Mouse (Mus musculus) lung, postnatal 0 days (tissue): ENCODE data around the gene 1700061G19Rik. TPM values are rescaled to one million over a fixed set of nuclear protein-coding genes. Genes with fewer than 3 reads are reported as not detected.
A peak's percentile ranks its signal among the peaks of the same experiment; 100 is the strongest.

Experiments used
- ATAC-seq: fragments of 200-750 bp; cut with Nextera tagmentation; 2 replicates; pipeline ENCODE4 v1.8.0; 2017; ENCODE audit warnings: moderate library complexity
- DNase-seq: peaks from one replicate; pipeline ENCODE4 v3.0.0-alpha.2; 2016; ENCODE audit warnings: low spot score
- H3K27ac ChIP-seq: fragments of 300-500 bp; sonication (generic); 2 replicates; pipeline ENCODE4 v1.5.1; 2014; ENCODE audit warnings: antibody characterized with exemption, mild to moderate bottlenecking, low read length, mixed read lengths
- H3K27me3 ChIP-seq: fragments of 300-500 bp; sonication (generic); replicated peaks from 2 replicates; pipeline ENCODE4 v1.6.1; 2014; ENCODE audit warnings: low read length, mixed read lengths; ENCODE audit not compliant: insufficient read depth
- H3K36me3 ChIP-seq: fragments of 300-500 bp; sonication (generic); 2 replicates; pipeline ENCODE4 v1.6.1; 2014; ENCODE audit warnings: low read length, mixed read lengths; ENCODE audit not compliant: insufficient read depth
- H3K4me1 ChIP-seq: fragments of 300-500 bp; sonication (generic); 2 replicates; pipeline ENCODE4 v1.6.1; 2014; ENCODE audit warnings: antibody characterized with exemption, low read depth, low read length, mixed read lengths; ENCODE audit not compliant: insufficient read depth
- H3K4me2 ChIP-seq: fragments of 300-500 bp; sonication (generic); replicated peaks from 2 replicates; pipeline ENCODE4 v1.6.1; 2014; ENCODE audit warnings: low read depth, mild to moderate bottlenecking, low read length, moderate library complexity, mixed read lengths
- H3K4me3 ChIP-seq: fragments of 300-500 bp; sonication (generic); 2 replicates; pipeline ENCODE4 v1.5.1; 2014; ENCODE audit warnings: low read depth, low read length
- H3K9ac ChIP-seq: fragments of 300-500 bp; sonication (generic); replicated peaks from 2 replicates; pipeline ENCODE4 v1.6.1; 2014; ENCODE audit warnings: low read depth, mild to moderate bottlenecking
- H3K9me3 ChIP-seq: fragments of 300-500 bp; sonication (generic); 2 replicates; pipeline ENCODE4 v1.6.1; 2016; ENCODE audit warnings: low read length, mixed read lengths
- CTCF ChIP-seq: IDR thresholded peaks from 2 replicates; pipeline ENCODE4 v1.5.1; 2016; ENCODE audit warnings: antibody characterized with exemption, mild to moderate bottlenecking
- EP300 ChIP-seq: IDR thresholded peaks from 2 replicates; pipeline ENCODE4 v1.6.1; 2016; ENCODE audit warnings: antibody characterized with exemption, mild to moderate bottlenecking, control low read depth
- WGBS: fragments of 180-500 bp; shearing (Covaris S2); extraction: QIAGEN DNeasy Blood & Tissue Kit; methylation state at CpG from one replicate; pipeline ENCODE4 v1.1.7; 2014; 5-methylcytosine and 5-hydroxymethylcytosine counted together
- polyA plus RNA-seq: library from polyadenylated mRNA; unstranded; fragments of >200 nt; fragmentation: Nextera tagmentation; extraction: Ambion mirVana; gene quantifications from 2 replicates; pipeline ENCODE4 v1.2.1, GENCODE M21; 2015

1700061G19Rik gene
- polyA plus RNA-seq, 1 experiment from 2014 or later = 0.23 TPM

GRCm38 (mm10) chr17:56888050-56888449 is 12.8 kb downstream of the 1700061G19Rik start:
- Histone ChIP-seq H3K4me3 (no peak overlapping the region), H3K4me2 (no peak overlapping the region), H3K27me3 (no peaks in the 10 kb centered on the region), H3K9ac (no peak overlapping the region), H3K4me1 (no peaks in the 10 kb centered on the region), H3K27ac (no peak overlapping the region), H3K9me3 (no peaks in the 10 kb centered on the region), H3K36me3 (no peaks in the 10 kb centered on the region)
- no peak for TF ChIP-seq EP300
- peak; percentile 42 for TF ChIP-seq CTCF
- 81% methylated on average over 2 of the region's 3 CpGs for WGBS
- DNase-seq = no peak
- no peak for ATAC-seq

GRCm38 (mm10) chr17:56890018-56890417 is 14.7 kb downstream of the 1700061G19Rik start:
- Histone ChIP-seq H3K9ac (no peak overlapping the region), H3K4me1 (no peaks in the 10 kb centered on the region), H3K36me3 (peaks cover 8% of the 10 kb centered on the region; the same call in 1 of the 2 replicates), H3K4me2 (no peak overlapping the region), H3K27me3 (no peaks in the 10 kb centered on the region), H3K27ac (no peak overlapping the region), H3K4me3 (no peak overlapping the region), H3K9me3 (no peaks in the 10 kb centered on the region)
- no peak for TF ChIP-seq CTCF
- ATAC-seq (no peak), DNase-seq (no peak)
- WGBS = 91% methylated on average over 2 of the region's 2 CpGs

- no peak for ATAC-seq
- peaks cover 11% of the 10 kb centered on the region; the same call in 1 of the 2 replicates for H3K36me3 ChIP-seq
- no peak overlapping the region for H3K4me3 ChIP-seq
- H3K4me2 ChIP-seq = no peak overlapping the region
- H3K27me3 ChIP-seq = no peaks in the 10 kb centered on the region
- no peaks in the 10 kb centered on the region for H3K4me1 ChIP-seq
- H3K9me3 ChIP-seq = no peaks in the 10 kb centered on the region
- no peak overlapping the region for H3K9ac ChIP-seq
- no peak overlapping the region for H3K27ac ChIP-seq
- DNase-seq = no peak
- 92% methylated on average over 9 of the region's 9 CpGs for WGBS
- TF ChIP-seq EP300 = no peak
- no peak for TF ChIP-seq CTCF
Measured at GRCm38 (mm10) chr17:56895368-56895918, 20.2 kb downstream of the 1700061G19Rik start.

GRCm38 (mm10) chr17:56896513-56897129 is 21.3 kb downstream of the 1700061G19Rik start:
- peaks cover 18% of the 10 kb centered on the region; the same call in 1 of the 2 replicates for H3K36me3 ChIP-seq
- TF ChIP-seq EP300 = no peak
- TF ChIP-seq CTCF = no peak
- WGBS = 87% methylated on average over 6 of the region's 6 CpGs

GRCm38 (mm10) chr17:56897630-56898195 is 22.4 kb downstream of the 1700061G19Rik start:
- H3K4me1 ChIP-seq = no peaks in the 10 kb centered on the region
- DNase-seq = peak; percentile 83
- 84% methylated on average over 7 of the region's 7 CpGs for WGBS
- H3K27me3 ChIP-seq = no peaks in the 10 kb centered on the region
- TF ChIP-seq EP300 (no peak), CTCF (peak; percentile 99)
- peak; percentile 87 for ATAC-seq
- H3K4me3 ChIP-seq = no peak overlapping the region
- no peak overlapping the region for H3K27ac ChIP-seq
- peaks cover 20% of the 10 kb centered on the region; the same call in 1 of the 2 replicates for H3K36me3 ChIP-seq
- H3K9ac ChIP-seq = no peak overlapping the region
- H3K9me3 ChIP-seq = no peaks in the 10 kb centered on the region
- H3K4me2 ChIP-seq = no peak overlapping the region

More at GRCm38 (mm10) chr17:56896513-56897129, 21.3 kb downstream of the 1700061G19Rik start:
- DNase-seq (no peak), ATAC-seq (no peak)
- Histone ChIP-seq H3K9ac (no peak overlapping the region), H3K9me3 (no peaks in the 10 kb centered on the region), H3K27ac (no peak overlapping the region), H3K27me3 (no peaks in the 10 kb centered on the region), H3K4me2 (no peak overlapping the region), H3K4me1 (no peaks in the 10 kb centered on the region), H3K4me3 (no peak overlapping the region)

- TF ChIP-seq CTCF = no peak
- no peak for TF ChIP-seq EP300
- Histone ChIP-seq H3K27ac (no peak overlapping the region), H3K9ac (no peak overlapping the region), H3K4me3 (no peak overlapping the region), H3K36me3 (0 out of 2 replicates have a peak, but pooled peaks cover 9% of the 10 kb centered on the region), H3K4me2 (no peak overlapping the region), H3K4me1 (peaks cover 12% of the 10 kb centered on the region; the same call in 1 of the 2 replicates), H3K27me3 (no peaks in the 10 kb centered on the region), H3K9me3 (no peaks in the 10 kb centered on the region)
- no peak for ATAC-seq
- no peak for DNase-seq
- WGBS = 81% methylated on average over 5 of the region's 5 CpGs
Measured at GRCm38 (mm10) chr17:56902698-56903097, 27.4 kb downstream of the 1700061G19Rik start.
